Comparison of ENCODE assay signal across 14 mouse cellular contexts in genomic region chr11:97825295-97825694, GRCm38 (mm10). TPM values are rescaled to one million over a fixed set of nuclear protein-coding genes. Genes with fewer than 3 reads are reported as not detected.
DNase-seq lines count a peak whose midpoint lies in the region; TF ChIP-seq lines count a peak whose summit lies in the region.
"Had no signal": no experiment of that assay in that cellular context is flagged by ENCODE, and none has a peak within 500 bp of the region (broad histone marks: within the 10 kb centered on the region; RNA-seq: fewer than 3 reads in every experiment).

No protein-coding gene starts in this region.

- no peak for DNase-seq in gastrocnemius, adult 2 months
- no peak for DNase-seq in gastrocnemius, postnatal 14 days
- peak; percentile 65 for DNase-seq in lung, postnatal 10 days
- no peak for DNase-seq in lung, adult 18-20 months
- peak; percentile 79 to 80 for DNase-seq in thymus, postnatal 10 days (ENCODE audit: low spot score in 2 of 2)
- DNase-seq in kidney, postnatal 10 days: no peak
- DNase-seq in embryo, embryonic 9.5 days (ENCODE audit: extremely low spot score): no peak
- DNase-seq: adrenal gland, adult 2 months; gastrocnemius, postnatal 36 days had no signal

- no peaks in the 10 kb centered on the region for H3K9me3 ChIP-seq in megakaryocyte, embryonic 14.5 days
- H3K9me3 ChIP-seq: limb, embryonic 10.5 days; midbrain, embryonic 15.5 days had no signal

- H3K27ac ChIP-seq in gastrocnemius, adult 2 months: peak overlapping the region; percentile 32
- H3K27ac ChIP-seq: kidney, postnatal 0 days; limb, embryonic 10.5 days; midbrain, embryonic 15.5 days had no signal

- H3K27me3 ChIP-seq in megakaryocyte, embryonic 14.5 days (replicated peaks): no peaks in the 10 kb centered on the region
- H3K27me3 ChIP-seq: midbrain, embryonic 15.5 days had no signal

- H3K36me3 ChIP-seq in megakaryocyte, embryonic 14.5 days (replicated peaks; ENCODE audit: low read length): peaks cover 96% of the 10 kb centered on the region

- H3K4me1 ChIP-seq in megakaryocyte, embryonic 14.5 days: peaks cover 97% of the 10 kb centered on the region

- H3K4me3 ChIP-seq in gastrocnemius, adult 2 months: no peak overlapping the region
- H3K4me3 ChIP-seq in megakaryocyte, embryonic 14.5 days (replicated peaks): peak overlapping the region; percentile 21
- H3K4me3 ChIP-seq: limb, embryonic 10.5 days; midbrain, embryonic 15.5 days had no signal

- no peak for TF ChIP-seq CTCF in gastrocnemius, adult 2 months (IDR thresholded peaks at IDR 0.05)

- intact Hi-C loops in gastrocnemius, adult 2 months (cut with DNase I): no loop called here
- intact Hi-C loops in gastrocnemius, postnatal 14 days (cut with DNase I; ENCODE audit: low total_unique reads): no loop called here

RNA-seq across cellular contexts. Expression of gene B230217C12Rik, which starts 15.3 kb away (rescaled TPM):
- total RNA-seq in gastrocnemius, adult 2 months (2021): under 1 TPM; 0.23 to 0.50 TPM
- total RNA-seq in gastrocnemius, postnatal 14 days (2021): 1 to 10 TPM in 1 of 2 experiments, under 1 TPM in 1; 0.84 to 1.5 TPM
- polyA plus RNA-seq in megakaryocyte, embryonic 14.5 days (2012; ENCODE audit: insufficient read depth, low replicate concordance): 1.7 TPM in 1 of 2 replicates, not detected in the other

RNA-seq across cellular contexts. Expression of gene Lasp1, which starts 26.5 kb away (rescaled TPM):
- 10 to 100 TPM; 10.0 to 16.8 TPM for total RNA-seq in gastrocnemius, adult 2 months (2021)
- 10 to 100 TPM; 29.9 to 39.5 TPM for total RNA-seq in gastrocnemius, postnatal 14 days (2021)
- 51.2 and 77.7 TPM in 2 replicates for polyA plus RNA-seq in megakaryocyte, embryonic 14.5 days (2012; ENCODE audit: insufficient read depth, low replicate concordance)

RNA-seq across cellular contexts. Expression of gene Rpl23, which starts 43.1 kb away (rescaled TPM):
- 100 to 1,000 TPM; 385 to 521 TPM for total RNA-seq in gastrocnemius, adult 2 months (2021)
- total RNA-seq in gastrocnemius, postnatal 14 days (2021): 100 to 1,000 TPM; 607 to 676 TPM
- 25.9 and 294 TPM in 2 replicates for polyA plus RNA-seq in megakaryocyte, embryonic 14.5 days (2012; ENCODE audit: insufficient read depth, low replicate concordance)

RNA-seq across cellular contexts. Expression of gene 1700001P01Rik, which starts 49.6 kb away (rescaled TPM):
- under 1 TPM; 0.39 to 0.56 TPM for total RNA-seq in gastrocnemius, adult 2 months (2021)
- not detected for total RNA-seq in gastrocnemius, postnatal 14 days (2021)
- polyA plus RNA-seq in megakaryocyte, embryonic 14.5 days (2012; ENCODE audit: insufficient read depth, low replicate concordance): not detected in 2 replicates
- total RNA-seq: gastrocnemius, postnatal 36 days had no signal
- polyA plus RNA-seq: adrenal gland, adult 2 months; embryonic facial prominence, embryonic 11.5 days; kidney, postnatal 0 days had no signal

RNA-seq across cellular contexts. Expression of gene Fbxo47, which starts 58.7 kb away (rescaled TPM):
- total RNA-seq in gastrocnemius, adult 2 months (2021): under 1 TPM; 0.14 to 0.20 TPM
- total RNA-seq in gastrocnemius, postnatal 14 days (2021): under 1 TPM; 0.11 to 0.12 TPM
- polyA plus RNA-seq in megakaryocyte, embryonic 14.5 days (2012; ENCODE audit: insufficient read depth, low replicate concordance): not detected in 2 replicates
- total RNA-seq: gastrocnemius, postnatal 36 days had no signal
- polyA plus RNA-seq: adrenal gland, adult 2 months had no signal

Comparison
In these comparisons a context has a peak if more than half of its experiments do, and no peak if none do; other contexts are left out.
1. DNase-seq: peak in lung, postnatal 10 days (single experiment) and thymus, postnatal 10 days (2 of 2); none in gastrocnemius, adult 2 months (single experiment), gastrocnemius, postnatal 14 days (single experiment), lung, adult 18-20 months (0 of 2), kidney, postnatal 10 days (single experiment) and embryo, embryonic 9.5 days (single experiment).